Mouse (Mus musculus) testis, postnatal 10 days (tissue): ENCODE results near the gene Ankrd26.

Experiments
- DNase-seq: peaks from one replicate; pipeline ENCODE4 v3.0.0; 2021; ENCODE audit warnings: low spot score

Ankrd26 gene

DNA sequence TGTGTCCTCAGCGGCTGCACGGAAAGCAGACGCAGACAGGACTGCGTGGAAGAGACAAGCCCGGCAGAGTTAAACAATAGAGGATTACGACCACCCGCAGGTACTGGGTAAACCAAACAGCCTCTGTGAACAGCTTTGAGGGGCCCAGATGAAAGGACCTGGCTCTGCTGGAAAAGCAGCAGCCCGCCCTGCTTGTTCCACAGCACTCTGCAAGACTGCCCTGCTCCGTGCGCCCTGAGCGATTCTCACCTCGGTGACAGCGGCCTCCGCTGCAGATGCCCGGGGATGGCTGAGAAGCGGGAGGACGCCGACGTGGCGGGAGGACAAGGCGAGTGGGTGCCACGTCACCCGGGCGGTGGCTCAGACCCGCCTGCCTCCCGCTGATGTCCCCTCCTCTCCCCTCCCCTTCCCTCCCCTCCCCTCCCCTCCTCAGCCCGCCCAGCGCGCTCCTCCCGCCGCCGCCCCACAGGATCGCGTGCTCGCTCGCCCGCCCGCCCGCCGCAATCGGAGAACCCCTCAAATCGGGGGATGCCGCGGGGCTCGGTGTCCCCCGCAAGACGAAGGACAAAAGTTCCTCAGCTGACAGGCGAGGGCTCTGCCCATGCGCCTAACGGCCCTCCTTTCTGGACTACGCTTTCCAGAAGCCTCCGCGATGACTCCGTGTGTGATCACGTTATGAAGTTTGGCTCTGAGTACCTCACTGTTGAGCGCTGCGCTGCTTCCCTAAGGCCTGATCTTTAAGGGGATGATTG lies 82.9 kb downstream of the Ankrd26 start, which contains the start of gene Zfp9:
Zfp9 (minus strand) TSS at position 364 of the 752 bp plus-strand sequence.
- peak; percentile 81 for DNase-seq

DNA sequence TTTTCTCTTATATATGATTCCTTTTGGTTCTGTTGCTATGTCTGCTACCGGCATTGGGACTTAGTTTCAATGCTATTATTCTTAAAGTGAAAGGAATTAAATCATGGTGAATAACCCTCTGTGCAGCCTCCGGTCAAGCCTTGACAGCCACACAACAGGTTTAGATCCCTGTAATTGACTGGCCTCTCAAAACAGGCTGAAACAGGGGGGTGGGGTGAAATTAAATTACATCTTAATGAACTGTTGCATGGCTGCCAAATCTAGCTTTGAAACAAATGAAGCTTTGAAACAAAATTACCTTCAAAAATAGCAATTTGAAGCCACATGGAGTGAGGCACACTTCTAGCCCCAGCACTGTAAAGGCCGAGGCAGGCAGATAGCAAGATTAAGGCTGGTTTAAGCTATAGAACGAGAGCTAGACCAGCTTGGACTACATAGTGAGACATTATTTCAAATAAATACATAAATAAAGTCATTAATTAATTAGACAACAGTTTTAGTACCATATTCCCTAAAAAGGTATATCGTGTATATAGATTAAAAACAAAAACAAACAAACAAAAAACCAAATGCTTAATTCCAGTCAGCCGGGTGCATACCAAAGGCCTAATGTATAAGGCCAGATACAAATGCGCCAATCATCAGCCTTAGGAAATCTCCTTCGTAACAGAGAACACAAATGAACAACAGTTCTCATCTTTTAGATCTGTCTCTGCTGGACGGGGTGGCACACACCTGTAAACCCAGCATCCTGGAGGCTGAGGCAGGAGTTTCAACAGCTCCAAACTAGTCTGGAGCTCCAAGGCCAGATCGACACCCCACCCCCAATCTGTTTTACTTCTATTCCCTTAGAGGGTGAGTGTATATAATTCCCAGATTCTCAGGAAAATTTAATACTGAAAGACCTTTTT lies 83.9 kb downstream of the Ankrd26 start:
- no peak for DNase-seq

DNA sequence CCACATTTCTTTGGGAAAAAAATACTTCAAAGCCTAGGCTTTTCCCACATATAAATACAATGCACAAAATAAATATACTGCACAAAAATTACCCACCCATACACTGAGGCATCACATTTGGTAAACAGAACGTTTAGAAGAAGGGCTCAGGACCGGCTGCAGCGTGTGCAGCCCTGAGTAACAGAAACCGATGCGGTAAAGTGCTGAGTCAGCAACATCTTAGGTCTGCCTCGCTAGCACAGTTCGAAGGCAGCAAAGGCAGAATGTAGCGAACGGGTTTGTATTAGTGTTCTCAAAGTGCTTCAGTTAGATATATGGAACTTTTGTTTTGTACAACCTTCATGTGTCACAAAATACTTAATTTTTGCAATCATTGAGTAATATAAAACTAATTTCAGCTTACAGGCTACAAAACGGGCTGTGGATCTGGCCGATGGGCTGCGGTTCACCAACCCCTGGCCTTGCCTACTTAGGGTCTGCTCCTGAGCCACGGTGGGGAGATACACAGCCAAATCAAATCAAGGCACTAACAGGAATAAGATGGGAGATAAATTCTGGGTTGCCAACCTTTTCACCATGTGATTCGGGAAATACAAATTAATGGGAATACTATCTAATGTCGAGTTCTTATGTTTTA lies 99.8 kb downstream of the Ankrd26 start:
- no peak for DNase-seq

DNA sequence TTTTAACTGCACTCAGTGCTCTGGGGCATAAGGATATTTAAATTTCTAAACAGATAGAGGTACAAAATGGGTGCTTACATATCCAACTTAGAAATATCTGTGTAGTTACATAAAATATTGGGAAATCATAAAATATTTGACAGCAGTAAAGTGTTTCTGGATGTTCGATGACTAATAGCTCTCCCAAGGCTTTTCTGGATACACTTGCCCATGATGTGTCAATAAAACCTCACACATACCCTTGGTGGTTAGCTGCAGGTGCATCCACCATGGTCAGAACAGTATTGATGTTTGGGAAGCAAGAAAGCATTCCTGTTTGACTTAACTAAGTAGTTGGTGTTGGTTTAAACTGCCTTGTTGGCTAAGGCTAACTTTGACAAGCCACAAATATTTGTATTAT lies 104.3 kb downstream of the Ankrd26 start:
- no peak for DNase-seq

DNA sequence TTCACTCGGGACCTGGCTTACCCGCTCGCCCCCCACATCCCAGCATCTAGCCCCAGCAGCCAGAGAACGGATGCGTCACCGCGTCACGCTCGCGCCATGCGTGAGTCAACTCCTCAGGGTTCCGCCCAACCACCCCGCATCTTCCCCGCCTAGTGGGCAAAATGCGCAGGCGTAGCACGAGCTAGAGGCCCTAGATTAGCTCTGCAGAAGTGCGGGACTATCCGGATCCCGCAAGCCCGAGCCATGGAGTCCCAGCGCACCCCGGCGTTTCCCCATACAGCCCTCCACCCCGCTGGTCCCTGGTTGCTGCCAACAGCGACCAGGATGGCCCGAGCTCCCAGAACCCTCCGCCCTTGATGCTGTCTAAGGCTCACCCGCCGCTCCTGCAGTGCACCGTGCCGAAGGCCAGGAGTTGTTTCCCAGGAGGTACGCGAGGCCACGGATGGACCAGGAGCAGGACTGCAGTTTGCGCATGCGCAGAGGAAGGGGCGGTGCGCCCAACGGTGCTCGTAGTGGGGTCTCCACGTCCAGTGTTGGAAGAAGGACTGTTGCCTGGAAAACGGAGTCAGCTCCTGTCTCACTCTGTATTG lies 106.9 kb downstream of the Ankrd26 start, which contains the start of gene Zfp248:
Zfp248 (minus strand) TSS at position 487 of the 590 bp plus-strand sequence.
- peak; percentile 91 for DNase-seq

DNA sequence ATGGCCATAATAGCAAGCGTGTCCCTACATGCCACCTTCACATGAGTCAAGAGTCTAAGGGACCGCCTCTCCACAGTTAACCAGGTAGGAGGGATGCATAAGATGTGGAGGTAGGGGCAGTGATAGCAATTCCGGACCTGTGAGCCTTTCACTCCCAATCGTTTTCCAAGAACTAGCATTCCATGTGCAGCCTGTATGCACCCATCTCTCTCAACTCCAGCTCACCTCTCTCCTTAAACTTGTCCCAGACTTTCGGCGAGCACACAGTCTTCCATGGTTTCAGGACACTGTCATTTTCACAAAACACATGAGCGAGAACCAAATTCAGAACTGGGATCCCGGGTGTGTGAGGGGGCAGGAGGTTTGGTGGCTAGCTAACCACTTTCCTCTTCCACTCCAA lies 107.6 kb downstream of the Ankrd26 start:
- peak; percentile 43 for DNase-seq
